Mouse (Mus musculus): ENCODE data around the gene Tle4.
A peak's percentile ranks its signal among the peaks of the same experiment; 100 is the strongest.

GRCm38 (mm10) chr19:14597917-14598689, at the start of gene Tle4:
- TF ChIP-seq CTCF (IDR thresholded peaks at IDR 0.05) (no peak), EP300 (IDR thresholded peaks at IDR 0.05; ENCODE audit: insufficient read depth, low read depth, low read length) (peak; percentile 74; the same call in 1 of the 2 replicates)

Data from heart, adult 2 months (tissue).